Mouse (Mus musculus) neural tube, embryonic 12.5 days (tissue): ENCODE measurements around the gene Dcaf12. TPM values are rescaled to one million over a fixed set of nuclear protein-coding genes. Genes with fewer than 3 reads are reported as not detected.

ENCODE experiments used
- ATAC-seq: fragments of 200-750 bp; cut with Nextera tagmentation; 2 replicates; pipeline ENCODE4 v1.8.0; 2017; ENCODE audit warnings: low read depth, mild to moderate bottlenecking, moderate TSS enrichment, moderate library complexity; ENCODE audit not compliant: low FRiP score
- H3K27ac ChIP-seq: fragments of 300-500 bp; sonication (generic); 2 replicates; pipeline ENCODE4 v1.5.1; 2016
- H3K27me3 ChIP-seq: fragments of 300-500 bp; sonication (generic); replicated peaks from 2 replicates; pipeline ENCODE4 v1.6.1; 2016; ENCODE audit warnings: mild to moderate bottlenecking
- H3K36me3 ChIP-seq: fragments of 300-500 bp; sonication (generic); 2 replicates; pipeline ENCODE4 v1.6.1; 2016; ENCODE audit warnings: mild to moderate bottlenecking
- H3K4me1 ChIP-seq: fragments of 300-500 bp; sonication (generic); 2 replicates; pipeline ENCODE4 v1.6.1; 2016
- H3K4me2 ChIP-seq: fragments of 300-500 bp; sonication (generic); replicated peaks from 2 replicates; pipeline ENCODE4 v1.6.1; 2016; ENCODE audit warnings: mild to moderate bottlenecking
- H3K4me3 ChIP-seq: fragments of 300-500 bp; sonication (generic); 2 replicates; pipeline ENCODE4 v1.5.1; 2016
- H3K9ac ChIP-seq: fragments of 300-500 bp; sonication (generic); 2 replicates; pipeline ENCODE4 v1.6.1; 2016; ENCODE audit warnings: mild to moderate bottlenecking
- H3K9me3 ChIP-seq: fragments of 300-500 bp; sonication (generic); 2 replicates; pipeline ENCODE4 v1.6.1; 2016; ENCODE audit warnings: mild to moderate bottlenecking
- WGBS: fragments of 180-500 bp; shearing (Covaris S2); methylation state at CpG from one replicate; pipeline ENCODE4 v1.1.7; 2016; 5-methylcytosine and 5-hydroxymethylcytosine counted together
- polyA plus RNA-seq: library from polyadenylated mRNA; unstranded; fragments of >200 nt; fragmentation: Nextera tagmentation; extraction: Ambion mirVana; gene quantifications from 2 replicates; pipeline ENCODE4 v1.2.1, GENCODE M21; 2016

Dcaf12 gene
- polyA plus RNA-seq, 1 experiment from 2014 or later: 76.3 TPM

GRCm38 (mm10) chr4:41304302-41304701, 10.4 kb downstream of the Dcaf12 start:
- Histone ChIP-seq H3K27me3 (no peaks in the 10 kb centered on the region), H3K36me3 (peaks cover 50% of the 10 kb centered on the region), H3K9me3 (no peaks in the 10 kb centered on the region), H3K9ac (no peak overlapping the region), H3K27ac (no peak overlapping the region), H3K4me1 (no peaks in the 10 kb centered on the region), H3K4me2 (no peak overlapping the region), H3K4me3 (no peak overlapping the region)
- 70% methylated on average over 3 of the region's 3 CpGs for WGBS
- ATAC-seq: no peak

GRCm38 (mm10) chr4:41303671-41304070, 11.0 kb downstream of the Dcaf12 start:
- ATAC-seq: no peak
- Histone ChIP-seq H3K27me3 (no peaks in the 10 kb centered on the region), H3K9me3 (no peaks in the 10 kb centered on the region), H3K4me2 (no peak overlapping the region), H3K27ac (no peak overlapping the region), H3K4me3 (no peak overlapping the region), H3K9ac (no peak overlapping the region), H3K36me3 (peaks cover 50% of the 10 kb centered on the region), H3K4me1 (no peaks in the 10 kb centered on the region)
- WGBS: 91% methylated on average over 7 of the region's 7 CpGs

- 93% methylated on average over 5 of the region's 5 CpGs for WGBS
- H3K9ac ChIP-seq: no peak overlapping the region
- no peak overlapping the region for H3K27ac ChIP-seq
- no peaks in the 10 kb centered on the region for H3K27me3 ChIP-seq
- no peaks in the 10 kb centered on the region for H3K4me1 ChIP-seq
- ATAC-seq: no peak
- no peaks in the 10 kb centered on the region for H3K9me3 ChIP-seq
- H3K4me2 ChIP-seq: no peak overlapping the region
- peaks cover 84% of the 10 kb centered on the region for H3K36me3 ChIP-seq
- H3K4me3 ChIP-seq: no peak overlapping the region
These were observed 15.7 kb downstream of the Dcaf12 start for GRCm38 (mm10) chr4:41298976-41299375.

- 94% methylated on average over 7 of the region's 7 CpGs for WGBS
- no peak overlapping the region for H3K9ac ChIP-seq
- H3K4me3 ChIP-seq: no peak overlapping the region
- H3K4me1 ChIP-seq: no peaks in the 10 kb centered on the region
- H3K36me3 ChIP-seq: peaks cover 91% of the 10 kb centered on the region
- H3K4me2 ChIP-seq: no peak overlapping the region
- no peak overlapping the region for H3K27ac ChIP-seq
- no peaks in the 10 kb centered on the region for H3K27me3 ChIP-seq
- no peaks in the 10 kb centered on the region for H3K9me3 ChIP-seq
- ATAC-seq: no peak
These were observed 18.7 kb downstream of the Dcaf12 start for GRCm38 (mm10) chr4:41295960-41296359.

- Histone ChIP-seq H3K4me2 (no peak overlapping the region), H3K9ac (no peak overlapping the region), H3K27me3 (no peaks in the 10 kb centered on the region), H3K4me1 (no peaks in the 10 kb centered on the region), H3K9me3 (no peaks in the 10 kb centered on the region), H3K36me3 (peaks cover 90% of the 10 kb centered on the region), H3K4me3 (no peak overlapping the region), H3K27ac (no peak overlapping the region)
- WGBS: 94% methylated on average over 11 of the region's 11 CpGs
- no peak for ATAC-seq
These were observed 19.2 kb downstream of the Dcaf12 start for GRCm38 (mm10) chr4:41295507-41295906.

- H3K27me3 ChIP-seq: no peaks in the 10 kb centered on the region
- 80% methylated on average over 4 of the region's 4 CpGs for WGBS
- H3K9ac ChIP-seq: no peak overlapping the region
- no peak overlapping the region for H3K27ac ChIP-seq
- H3K4me2 ChIP-seq: no peak overlapping the region
- peaks cover 74% of the 10 kb centered on the region for H3K36me3 ChIP-seq
- ATAC-seq: no peak
- H3K4me1 ChIP-seq: no peaks in the 10 kb centered on the region
- no peaks in the 10 kb centered on the region for H3K9me3 ChIP-seq
- H3K4me3 ChIP-seq: no peak overlapping the region
These were observed 20.8 kb downstream of the Dcaf12 start for GRCm38 (mm10) chr4:41293907-41294306.

- H3K27ac ChIP-seq: no peak overlapping the region
- H3K36me3 ChIP-seq: peaks cover 35% of the 10 kb centered on the region
- no peak overlapping the region for H3K4me2 ChIP-seq
- ATAC-seq: no peak
- no peak overlapping the region for H3K9ac ChIP-seq
- no peaks in the 10 kb centered on the region for H3K9me3 ChIP-seq
- WGBS: 53% methylated on average over 7 of the region's 7 CpGs
- no peak overlapping the region for H3K4me3 ChIP-seq
- H3K27me3 ChIP-seq: no peaks in the 10 kb centered on the region
- H3K4me1 ChIP-seq: no peaks in the 10 kb centered on the region
These were observed 24.9 kb downstream of the Dcaf12 start for GRCm38 (mm10) chr4:41289802-41290201.

- 24% methylated on average over 3 of the region's 3 CpGs for WGBS
- Histone ChIP-seq H3K27ac (no peak overlapping the region), H3K9me3 (no peaks in the 10 kb centered on the region), H3K27me3 (no peaks in the 10 kb centered on the region), H3K4me2 (no peak overlapping the region), H3K9ac (no peak overlapping the region), H3K4me3 (no peak overlapping the region), H3K36me3 (peaks cover 4% of the 10 kb centered on the region), H3K4me1 (no peaks in the 10 kb centered on the region)
- ATAC-seq: no peak
These were observed 28.3 kb downstream of the Dcaf12 start for GRCm38 (mm10) chr4:41286420-41286819.

- WGBS: 81% methylated on average over 2 of the region's 2 CpGs
- Histone ChIP-seq H3K9ac (no peak overlapping the region), H3K27me3 (no peaks in the 10 kb centered on the region), H3K4me3 (no peak overlapping the region), H3K27ac (no peak overlapping the region), H3K36me3 (no peaks in the 10 kb centered on the region), H3K4me2 (no peak overlapping the region), H3K9me3 (no peaks in the 10 kb centered on the region), H3K4me1 (no peaks in the 10 kb centered on the region)
- ATAC-seq: no peak
These were observed 30.6 kb downstream of the Dcaf12 start for GRCm38 (mm10) chr4:41284087-41284486.

- ATAC-seq: no peak
- Histone ChIP-seq H3K27me3 (no peaks in the 10 kb centered on the region), H3K9me3 (no peaks in the 10 kb centered on the region), H3K36me3 (peaks cover 4% of the 10 kb centered on the region; the same call in 1 of the 2 replicates), H3K9ac (no peak overlapping the region; the same call in 1 of the 2 replicates), H3K4me3 (peak overlapping the region; percentile 71; the same call in 1 of the 2 replicates), H3K27ac (no peak overlapping the region), H3K4me1 (peaks cover 17% of the 10 kb centered on the region), H3K4me2 (peak overlapping the region; percentile 52)
- 79% methylated on average over 5 of the region's 5 CpGs for WGBS
These were observed 38.8 kb downstream of the Dcaf12 start for GRCm38 (mm10) chr4:41275927-41276326.

GRCm38 (mm10) chr4:41274980-41275850, 39.5 kb downstream of the Dcaf12 start, which contains the start of gene Ubap2:
Ubap2 (minus strand) TSS chr4:41275144.
- WGBS: under 1% methylated on average over 60 of the region's 60 CpGs
- Histone ChIP-seq H3K27ac (peak within 1 kb of the TSS; percentile 57), H3K4me1 (peaks cover 17% of the 10 kb centered on the region), H3K4me2 (peak within 1 kb of the TSS; percentile 64), H3K9ac (peak within 1 kb of the TSS; percentile 84), H3K4me3 (peak within 1 kb of the TSS; percentile 71), H3K27me3 (no peaks in the 10 kb centered on the region), H3K9me3 (no peaks in the 10 kb centered on the region), H3K36me3 (peaks cover 9% of the 10 kb centered on the region; the same call in 1 of the 2 replicates)
- peak; percentile 98 for ATAC-seq

- Histone ChIP-seq H3K4me2 (peak overlapping the region; percentile 64), H3K9me3 (no peaks in the 10 kb centered on the region), H3K27ac (peak overlapping the region; percentile 57), H3K4me1 (peaks cover 17% of the 10 kb centered on the region), H3K9ac (peak overlapping the region; percentile 84), H3K27me3 (no peaks in the 10 kb centered on the region), H3K36me3 (peaks cover 14% of the 10 kb centered on the region; the same call in 1 of the 2 replicates), H3K4me3 (peak overlapping the region; percentile 71)
- whole genome bisulfite sequencing: under 1% methylated on average over 18 of the region's 18 CpGs
- peak; percentile 79 for ATAC-seq
These were observed 40.2 kb downstream of the Dcaf12 start for GRCm38 (mm10) chr4:41274377-41274979.
